Mouse (Mus musculus) neutrophil, adult 5-6 weeks (primary cell): ENCODE results near the gene Slc25a34. TPM values are rescaled to one million over a fixed set of nuclear protein-coding genes. Genes with fewer than 3 reads are reported as not detected.

Experiments
- ATAC-seq: fragments of 151-379, 151-347 bp; 2 replicates; pipeline ENCODE4 v1.8.0; 2017; ENCODE audit warnings: mild to moderate bottlenecking, moderate TSS enrichment; ENCODE audit not compliant: insufficient number of reproducible peaks, poor library complexity, low FRiP score, severe bottlenecking; ENCODE audit errors: extremely low read depth
- total RNA-seq: library from RNA; stranded (forward); fragments of 200-1000 nt; gene quantifications from 2 replicates; pipeline ENCODE4 v1.2.3, GENCODE M21; 2017

Slc25a34 gene
- total RNA-seq, 1 experiment from 2014 or later: 0.23 TPM

- no peak for ATAC-seq
These were observed 1.0 kb downstream of the Slc25a34 start for GRCm38 (mm10) chr4:141622580-141622979.

- no peak for ATAC-seq
These were observed 1.5 kb downstream of the Slc25a34 start for GRCm38 (mm10) chr4:141622091-141622490.

- no peak for ATAC-seq
These were observed 2.3 kb downstream of the Slc25a34 start for GRCm38 (mm10) chr4:141621297-141621696.

- no peak for ATAC-seq
These were observed 4.2 kb downstream of the Slc25a34 start for GRCm38 (mm10) chr4:141619299-141619883.

- ATAC-seq: peak; percentile 58
These were observed 4.9 kb downstream of the Slc25a34 start, which contains the start of gene Tmem82 for GRCm38 (mm10) chr4:141618565-141619243. Gene Tmem82 (minus strand): TSS chr4:141618633.

- no peak for ATAC-seq
These were observed 5.6 kb downstream of the Slc25a34 start for GRCm38 (mm10) chr4:141617863-141618564.

- peak; percentile 14; the same call in 1 of the 2 replicates for ATAC-seq
These were observed 6.3 kb downstream of the Slc25a34 start for GRCm38 (mm10) chr4:141617299-141617698.

- ATAC-seq: no peak
These were observed 6.8 kb downstream of the Slc25a34 start for GRCm38 (mm10) chr4:141616811-141617210.

- ATAC-seq: no peak
These were observed 8.7 kb downstream of the Slc25a34 start for GRCm38 (mm10) chr4:141614946-141615345.

GRCm38 (mm10) chr4:141609538-141609937 lies 14.1 kb downstream of the Slc25a34 start:
- no peak for ATAC-seq

- no peak for ATAC-seq
These were observed 17.8 kb downstream of the Slc25a34 start, which contains the start of gene Fblim1 for GRCm38 (mm10) chr4:141605861-141606260. Gene Fblim1 (minus strand): TSS chr4:141606096.

- no peak for ATAC-seq
These were observed 18.2 kb downstream of the Slc25a34 start for GRCm38 (mm10) chr4:141605421-141605820.

GRCm38 (mm10) chr4:141604493-141604892 lies 19.1 kb downstream of the Slc25a34 start:
- no peak for ATAC-seq

GRCm38 (mm10) chr4:141603921-141604320 lies 19.7 kb downstream of the Slc25a34 start:
- no peak for ATAC-seq

GRCm38 (mm10) chr4:141602523-141603223 lies 20.9 kb downstream of the Slc25a34 start:
- no peak for ATAC-seq

GRCm38 (mm10) chr4:141601148-141601862 lies 22.3 kb downstream of the Slc25a34 start:
- no peak for ATAC-seq

- ATAC-seq: no peak
These were observed 23.3 kb downstream of the Slc25a34 start for GRCm38 (mm10) chr4:141600364-141600763.

- ATAC-seq: no peak
These were observed 24.1 kb downstream of the Slc25a34 start for GRCm38 (mm10) chr4:141599251-141600141.
